Mouse (Mus musculus) heart, embryonic 16.5 days (tissue): ENCODE data around the gene Zfp36l1. TPM values are rescaled to one million over a fixed set of nuclear protein-coding genes. Genes with fewer than 3 reads are reported as not detected.

Source experiments
- ATAC-seq: fragments of 200-750 bp; cut with Nextera tagmentation; replicated peaks from 2 replicates; pipeline ENCODE4 v1.8.0; 2017; ENCODE audit warnings: moderate number of reproducible peaks; ENCODE audit not compliant: insufficient read depth, low FRiP score; ENCODE audit errors: extremely low read depth
- H3K27ac ChIP-seq: fragments of 300-500 bp; sonication (generic); 2 replicates; pipeline ENCODE4 v1.5.1; 2014; ENCODE audit warnings: mild to moderate bottlenecking, low read length, control low read depth, moderate library complexity
- H3K27me3 ChIP-seq: fragments of 300-500 bp; sonication (generic); 2 replicates; pipeline ENCODE4 v1.6.1; 2014; ENCODE audit warnings: low read length, mixed read lengths; ENCODE audit not compliant: control insufficient read depth, insufficient read depth
- H3K36me3 ChIP-seq: fragments of 300-500 bp; sonication (generic); 2 replicates; pipeline ENCODE4 v1.6.1; 2014; ENCODE audit not compliant: control insufficient read depth, insufficient read depth
- H3K4me1 ChIP-seq: fragments of 300-500 bp; sonication (generic); 2 replicates; pipeline ENCODE4 v1.6.1; 2014; ENCODE audit warnings: low read length, mixed read lengths; ENCODE audit not compliant: control insufficient read depth, insufficient read depth
- H3K4me2 ChIP-seq: fragments of 300-500 bp; sonication (generic); 2 replicates; pipeline ENCODE4 v1.6.1; 2014; ENCODE audit warnings: low read depth, mild to moderate bottlenecking, control low read depth, low read length
- H3K4me3 ChIP-seq: fragments of 300-500 bp; sonication (generic); 2 replicates; pipeline ENCODE4 v1.5.1; 2014; ENCODE audit warnings: mild to moderate bottlenecking, control low read depth, low read length
- H3K9ac ChIP-seq: fragments of 300-500 bp; sonication (generic); 2 replicates; pipeline ENCODE4 v1.6.1; 2014; ENCODE audit warnings: low read length, control low read depth
- H3K9me3 ChIP-seq: fragments of 300-500 bp; sonication (generic); replicated peaks from 2 replicates; pipeline ENCODE4 v1.6.1; 2016; ENCODE audit warnings: low read length; ENCODE audit not compliant: control insufficient read depth
- WGBS: fragments of 180-500 bp; shearing (Covaris S2); extraction: QIAGEN DNeasy Blood & Tissue Kit; methylation state at CpG from one replicate; pipeline ENCODE4 v1.1.7; 2014; 5-methylcytosine and 5-hydroxymethylcytosine counted together
- polyA plus RNA-seq: library from polyadenylated mRNA; unstranded; fragments of >200 nt; fragmentation: Nextera tagmentation; extraction: Ambion mirVana; gene quantifications from 2 replicates; pipeline ENCODE4 v1.2.1, GENCODE M21; 2015

Zfp36l1 gene
- polyA plus RNA-seq, 1 experiment from 2014 or later: 85.5 TPM

- Histone ChIP-seq H3K4me2 (no peak overlapping the region), H3K27me3 (no peaks in the 10 kb centered on the region), H3K36me3 (no peaks in the 10 kb centered on the region), H3K4me3 (no peak overlapping the region), H3K9me3 (no peaks in the 10 kb centered on the region), H3K27ac (peak overlapping the region; percentile 93), H3K9ac (peak overlapping the region; percentile 37), H3K4me1 (peaks cover 50% of the 10 kb centered on the region)
- WGBS: 62% methylated on average over 5 of the region's 5 CpGs
- ATAC-seq: no peak
Measured at GRCm38 (mm10) chr12:80059773-80060328, 53.0 kb downstream of the Zfp36l1 start.

Other genes starting within 250 kb of the Zfp36l1 start
- gene Actn1, start 147.4 kb upstream of the Zfp36l1 start, polyA plus RNA-seq: 31.0 and 33.1 TPM in 2 replicates